Mouse (Mus musculus) adrenal gland, postnatal 10 days (tissue): Measurements from ENCODE around the gene Creb5. TPM values are rescaled to one million over a fixed set of nuclear protein-coding genes. Genes with fewer than 3 reads are reported as not detected.
A peak's percentile ranks its signal among the peaks of the same experiment; 100 is the strongest.

Experiments
- DNase-seq: peaks from one replicate; pipeline ENCODE4 v3.0.0; 2021; ENCODE audit warnings: mixed read lengths
- total RNA-seq, 2 experiments: library from RNA; stranded (reverse); gene quantifications; 2 replicates each; pipeline ENCODE4 v1.2.3; 2021

The Creb5 gene
- total RNA-seq, 2 experiments from 2014 or later = 4.1 to 5.9 TPM

GRCm38 (mm10) chr6:53706604-53707330 lies 419.7 kb downstream of the Creb5 start:
- DNase-seq = no peak

DNA sequence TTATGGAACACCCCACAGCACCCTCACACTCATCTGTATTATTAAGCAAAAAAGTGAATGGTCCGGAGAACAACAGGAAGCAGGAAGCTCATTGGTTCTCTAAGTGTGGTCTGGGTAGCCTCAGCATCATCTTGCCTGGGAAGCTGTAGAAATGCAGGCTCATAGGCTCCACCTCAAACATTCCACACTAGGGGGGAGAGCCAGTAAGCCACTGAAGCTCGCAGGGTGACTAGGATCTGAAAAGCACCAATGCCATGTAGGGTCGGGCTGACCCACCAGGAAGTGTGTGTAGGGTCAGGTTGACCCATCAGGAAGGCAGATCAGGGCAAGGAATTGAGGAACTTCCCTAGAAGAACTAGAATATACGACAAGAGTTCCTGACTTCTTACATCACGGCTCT lies 420.7 kb downstream of the Creb5 start:
- DNase-seq = no peak

DNA sequence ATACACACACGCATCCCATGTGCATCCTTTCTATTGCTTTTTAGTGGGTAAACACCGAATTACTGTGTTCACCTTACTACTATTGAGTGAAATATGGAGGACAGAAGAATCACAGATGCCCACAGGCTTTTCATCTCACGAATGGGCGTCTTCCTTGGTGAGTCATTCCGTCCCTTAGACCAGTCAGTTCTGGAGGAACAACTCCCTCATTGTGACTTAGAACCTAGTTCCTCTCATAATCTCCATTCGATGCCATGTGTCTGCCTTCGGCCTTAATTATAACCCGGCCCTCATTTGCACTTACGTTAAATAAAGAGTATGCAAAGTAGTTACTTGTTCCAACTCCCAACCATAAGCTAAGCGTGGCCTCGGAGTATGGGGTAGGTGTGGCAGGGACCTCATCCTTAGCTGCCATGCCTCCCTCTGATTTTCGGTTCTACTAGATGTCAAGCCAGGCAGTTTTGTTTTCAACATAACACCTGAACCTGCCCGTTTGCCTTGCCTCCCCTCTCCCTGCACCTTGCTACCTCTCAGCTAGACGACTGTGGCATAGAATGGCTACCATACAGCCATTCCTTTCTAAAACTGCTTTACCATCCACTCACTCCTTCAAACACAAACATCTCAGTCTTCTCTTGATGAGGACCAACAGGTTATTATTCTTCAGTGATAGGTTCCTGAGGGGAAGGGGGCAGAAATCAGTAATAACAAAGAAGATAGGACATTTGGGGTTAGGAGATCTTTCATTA lies 422.8 kb downstream of the Creb5 start:
- no peak for DNase-seq

GRCm38 (mm10) chr6:53710560-53710959 lies 423.5 kb downstream of the Creb5 start:
- DNase-seq = no peak

DNA sequence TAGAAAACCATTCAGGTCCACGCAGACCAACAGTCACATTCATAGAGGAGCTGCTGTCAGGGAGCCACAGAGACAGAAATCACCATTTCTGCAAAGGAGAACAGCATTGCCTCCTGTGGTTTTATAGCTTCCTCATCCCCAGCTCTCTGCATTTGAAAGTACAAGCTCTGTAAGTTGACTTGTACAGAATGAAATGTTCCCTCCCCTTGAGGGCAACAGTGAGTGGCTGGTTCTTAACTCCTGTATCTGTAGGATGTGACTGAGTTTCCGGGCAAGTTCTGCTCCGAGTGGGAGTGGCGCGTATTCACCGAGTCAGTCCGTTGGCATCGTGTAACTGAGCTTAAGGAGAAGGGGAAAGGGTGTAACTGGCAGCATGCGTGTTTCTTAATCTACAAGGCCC lies 426.1 kb downstream of the Creb5 start:
- DNase-seq = no peak

DNA sequence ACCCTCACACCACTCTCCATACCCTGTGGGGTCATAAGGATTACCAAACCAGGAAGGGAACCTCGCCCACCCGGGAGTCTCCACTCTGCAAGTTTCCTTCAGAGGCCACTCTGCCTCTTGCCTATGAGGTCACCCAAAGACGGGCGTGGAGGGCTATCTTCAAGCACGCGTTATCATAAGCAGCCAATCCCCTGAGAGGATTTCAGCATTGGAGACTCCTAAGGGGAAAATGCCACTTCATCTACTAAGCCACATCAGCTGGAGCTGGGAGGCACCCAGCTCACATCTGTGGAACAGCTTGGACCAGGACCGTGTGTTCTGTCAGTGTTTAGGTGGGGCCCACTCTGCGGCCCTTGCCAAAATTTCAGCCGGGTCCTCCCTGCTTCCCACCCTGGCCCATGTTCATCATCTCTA lies 427.8 kb downstream of the Creb5 start:
- no peak for DNase-seq

DNA sequence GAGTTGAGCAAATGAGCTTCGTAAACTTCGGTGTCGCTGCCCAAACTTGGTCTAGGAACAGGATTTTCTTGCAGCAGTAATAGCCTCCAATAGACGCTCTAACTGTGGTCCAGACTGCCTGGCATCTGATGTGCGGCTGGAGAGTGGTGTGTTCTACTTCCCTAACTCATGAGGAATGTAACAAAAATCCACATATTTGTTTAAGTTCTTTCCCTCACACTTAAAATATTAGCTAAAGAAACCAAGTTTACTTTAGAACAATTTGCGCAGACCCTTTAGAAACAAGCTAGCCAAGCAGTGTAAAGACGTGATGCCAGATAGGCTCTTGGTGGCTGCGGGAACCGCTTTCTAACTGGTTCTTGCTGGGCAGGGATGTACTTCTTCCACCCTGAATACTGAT lies 428.9 kb downstream of the Creb5 start:
- no peak for DNase-seq

DNA sequence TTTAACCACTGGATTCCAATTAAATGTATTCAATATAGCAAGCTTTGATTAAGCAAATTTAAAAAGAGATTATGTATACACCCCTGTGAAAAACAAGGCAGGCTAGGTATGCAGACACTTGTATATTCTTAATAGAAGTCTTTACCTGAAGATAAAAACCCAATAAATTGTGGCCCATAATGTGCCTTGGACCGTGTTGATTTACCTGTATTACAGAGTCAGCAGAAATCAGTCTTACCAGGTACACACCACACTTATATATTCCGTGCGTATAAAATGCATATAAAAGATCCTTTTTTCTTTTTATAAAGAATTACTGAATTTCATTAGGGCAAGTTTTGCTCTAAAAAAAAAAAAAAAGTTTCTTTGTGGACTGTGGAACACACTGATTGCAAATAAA lies 432.9 kb downstream of the Creb5 start:
- DNase-seq = no peak

GRCm38 (mm10) chr6:53721595-53721994 lies 434.5 kb downstream of the Creb5 start:
- peak; percentile 85 for DNase-seq

GRCm38 (mm10) chr6:53722694-53723093 lies 435.6 kb downstream of the Creb5 start:
- no peak for DNase-seq

- DNase-seq = no peak
These were observed 443.4 kb downstream of the Creb5 start for GRCm38 (mm10) chr6:53730487-53730886.

GRCm38 (mm10) chr6:53730996-53731485 lies 444.0 kb downstream of the Creb5 start:
- no peak for DNase-seq

- no peak for DNase-seq
These were observed 446.5 kb downstream of the Creb5 start for GRCm38 (mm10) chr6:53733546-53733945.

DNA sequence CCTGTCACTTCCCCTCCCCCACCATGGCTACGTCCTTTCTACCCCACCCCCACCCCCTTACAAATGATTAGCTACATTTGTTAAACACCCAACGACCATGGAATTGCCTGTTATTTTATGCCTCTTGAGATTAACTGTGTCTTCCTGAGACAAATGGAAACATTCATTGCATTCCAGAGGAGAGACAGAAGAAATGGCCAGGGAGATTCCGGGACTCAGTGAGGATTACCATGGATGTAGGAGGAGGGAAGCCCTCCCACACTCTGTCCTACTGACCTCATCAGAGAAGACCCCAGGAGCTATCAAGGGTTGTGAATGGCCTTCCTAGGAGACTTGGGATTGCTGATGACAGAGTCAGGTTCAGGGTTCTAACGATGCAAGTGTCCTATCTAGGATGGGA lies 446.9 kb downstream of the Creb5 start:
- no peak for DNase-seq

DNA sequence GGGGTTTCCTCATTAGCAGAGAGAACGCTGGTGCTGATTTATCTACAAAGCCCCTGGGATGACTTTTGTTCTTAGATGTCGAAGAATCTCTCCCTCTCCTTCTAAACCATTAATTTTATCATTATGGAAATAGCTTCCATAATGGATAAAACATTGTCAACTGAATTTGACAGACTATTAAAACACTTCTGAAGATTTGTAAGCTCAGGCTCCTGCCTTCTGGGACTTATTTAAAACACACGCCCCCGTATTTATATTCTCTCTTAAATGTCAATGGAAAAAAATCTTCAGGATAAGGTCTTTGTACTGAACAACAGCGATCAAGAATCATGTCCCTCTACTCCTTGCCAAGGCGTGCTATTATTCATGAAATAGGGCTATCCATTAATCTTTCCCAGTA lies 448.6 kb downstream of the Creb5 start:
- no peak for DNase-seq

DNA sequence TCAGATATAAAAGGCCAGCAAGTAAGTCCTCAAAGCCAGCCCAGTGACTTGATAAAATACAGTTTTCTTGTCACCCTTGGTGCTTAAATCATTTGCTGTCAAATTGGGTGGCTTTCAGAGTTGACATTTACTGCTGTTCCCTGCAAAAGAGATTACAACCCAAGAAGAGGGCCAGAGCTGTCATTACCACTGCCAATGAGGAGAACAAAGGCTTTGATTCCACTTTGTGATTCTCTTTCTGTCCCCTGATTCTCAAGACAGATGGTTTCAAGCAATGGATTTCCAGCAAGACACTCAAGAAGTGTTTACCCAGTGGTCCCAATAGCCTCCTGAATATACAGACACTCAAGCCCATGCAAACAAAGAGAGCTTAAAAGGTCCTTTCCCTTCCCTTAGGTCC lies 451.1 kb downstream of the Creb5 start:
- no peak for DNase-seq

DNA sequence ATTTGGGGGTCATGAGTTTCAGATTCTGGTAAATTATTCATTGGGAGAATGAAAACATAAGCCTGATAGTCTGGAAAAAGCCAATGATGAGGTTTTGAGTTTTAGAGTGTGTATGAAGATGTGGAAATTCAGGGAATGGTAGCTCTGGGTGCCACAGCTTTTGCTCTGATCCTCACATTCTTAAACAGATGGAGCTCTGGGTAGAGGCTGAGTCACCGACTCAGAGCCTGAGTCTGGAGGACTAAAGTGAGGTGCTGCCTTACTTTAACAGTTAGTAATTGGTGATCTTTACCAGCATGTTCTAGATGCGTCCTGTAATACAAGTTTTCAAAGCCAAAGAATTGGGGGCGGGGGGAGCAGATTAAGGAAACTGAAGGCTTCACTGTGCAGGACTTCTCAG lies 454.2 kb downstream of the Creb5 start:
- DNase-seq = no peak

Other genes with a start within 250 kb of the Creb5 start
- 1 to 10 TPM; 5.0 to 5.4 TPM for gene Jazf1, start 218.6 kb upstream of the Creb5 start, total RNA-seq